Mouse (Mus musculus): ENCODE data around the gene Ndufa13.

DNA sequence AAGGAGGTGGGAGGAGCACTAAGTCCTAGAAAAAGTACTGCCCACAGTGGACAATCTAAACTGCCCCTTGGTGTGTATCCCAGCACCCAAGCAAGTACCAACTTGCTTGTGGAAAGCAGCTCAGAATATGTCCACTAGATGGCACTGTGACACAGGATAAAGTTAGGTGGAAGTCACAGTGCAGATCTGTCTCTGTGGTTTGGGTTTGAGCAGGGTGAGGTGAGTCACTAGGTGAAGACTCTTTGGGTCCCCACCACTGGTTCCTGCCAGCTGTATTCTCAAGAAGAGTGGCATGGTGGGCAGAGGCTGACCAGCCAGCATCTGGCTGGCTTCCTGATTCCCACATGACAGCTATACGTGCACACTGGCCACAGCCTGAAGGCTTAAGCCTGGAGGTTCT lies 16.7 kb upstream of the Ndufa13 start:
- TF ChIP-seq USF1 (IDR thresholded peaks at IDR 0.05; ENCODE audit: low read depth) (no peak), CTCF (IDR thresholded peaks at IDR 0.05; ENCODE audit: control insufficient read depth, insufficient read depth, insufficient read length) (peak; percentile 65)

All from C2C12 (cell line).